Comparison of ENCODE assay signal across 8 mouse cellular contexts in the genomic region with DNA sequence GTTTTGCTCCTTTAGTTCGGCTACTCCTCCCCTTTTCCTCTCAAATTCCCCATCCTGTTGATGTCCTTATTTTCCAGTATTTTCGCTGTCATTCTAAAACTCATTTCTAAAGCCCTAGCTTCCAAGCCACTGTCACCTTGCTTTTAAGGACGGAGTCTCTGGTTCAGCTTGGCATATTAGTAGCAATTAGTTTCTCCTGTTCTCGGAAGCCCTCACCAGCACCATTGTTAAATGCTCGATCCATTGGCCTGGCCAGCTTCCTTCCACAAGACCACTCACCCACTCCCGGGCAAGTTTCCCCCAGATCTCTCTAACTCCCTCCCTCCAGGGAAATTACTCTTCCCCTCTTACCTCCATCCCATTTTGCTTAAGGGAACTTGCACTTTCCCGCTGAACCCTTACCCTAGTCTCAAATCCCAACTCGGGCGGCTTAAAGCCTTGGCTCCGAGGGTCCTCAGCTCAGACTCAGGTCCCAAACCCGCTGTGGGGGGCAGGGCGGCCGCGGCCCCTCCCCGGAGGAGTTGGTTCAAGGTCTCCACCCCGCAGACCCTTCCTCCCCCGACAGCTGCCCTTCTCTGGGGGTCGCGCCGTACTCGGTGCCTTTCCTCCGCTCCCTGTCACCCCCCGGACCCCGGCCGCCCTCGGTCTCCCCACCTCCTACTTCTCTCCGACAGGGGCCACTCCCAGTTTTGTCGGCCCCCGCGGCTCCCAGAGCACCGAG. TPM values are rescaled to one million over a fixed set of nuclear protein-coding genes. Genes with fewer than 3 reads are reported as not detected.
A peak's percentile ranks its signal among the peaks of the same experiment; 100 is the strongest.
DNase-seq lines count a peak whose midpoint lies in the region; ATAC-seq and TF ChIP-seq lines count a peak whose summit lies in the region.

No protein-coding gene starts in this region.

- no peak for ATAC-seq in forebrain, postnatal 0 days
- ATAC-seq in intestine, embryonic 15.5 days = no peak
- no peak for ATAC-seq in stomach, embryonic 16.5 days (ENCODE audit: insufficient read depth, low FRiP score)
- ATAC-seq in erythroid progenitor cell, adult 5-6 weeks (replicated peaks; ENCODE audit: low FRiP score, poor library complexity, severe bottlenecking) = no peak

- no peak for TF ChIP-seq CTCF in forebrain, postnatal 0 days (IDR thresholded peaks at IDR 0.05; ENCODE audit: low read depth)

- no peaks in the 10 kb centered on the region for H3K36me3 ChIP-seq in forebrain, postnatal 0 days (ENCODE audit: insufficient read depth)
- H3K36me3 ChIP-seq in intestine, embryonic 15.5 days = no peaks in the 10 kb centered on the region
- no peaks in the 10 kb centered on the region for H3K36me3 ChIP-seq in stomach, embryonic 16.5 days (ENCODE audit: control insufficient read depth, insufficient read depth, low read length)

- H3K4me3 ChIP-seq in forebrain, postnatal 0 days (ENCODE audit: low read depth, low read length) = peak overlapping the region; percentile 95
- peak overlapping the region; percentile 94 for H3K4me3 ChIP-seq in intestine, embryonic 15.5 days (replicated peaks)
- H3K4me3 ChIP-seq in stomach, embryonic 16.5 days (replicated peaks; ENCODE audit: low read length) = peak overlapping the region; percentile 96

- H3K9me3 ChIP-seq in forebrain, postnatal 0 days (ENCODE audit: low read length) = no peaks in the 10 kb centered on the region
- no peaks in the 10 kb centered on the region for H3K9me3 ChIP-seq in intestine, embryonic 15.5 days
- no peaks in the 10 kb centered on the region for H3K9me3 ChIP-seq in stomach, embryonic 16.5 days (replicated peaks; ENCODE audit: control insufficient read depth, low read length)

- H3K9ac ChIP-seq in forebrain, postnatal 0 days = peak overlapping the region; percentile 62
- H3K9ac ChIP-seq in intestine, embryonic 15.5 days = peak overlapping the region; percentile 93
- peak overlapping the region; percentile 95 for H3K9ac ChIP-seq in stomach, embryonic 16.5 days (ENCODE audit: low read length)

- H3K4me1 ChIP-seq in forebrain, postnatal 0 days (ENCODE audit: insufficient read depth) = peaks cover 6% of the 10 kb centered on the region; the same call in 1 of the 2 replicates
- H3K4me1 ChIP-seq in intestine, embryonic 15.5 days (replicated peaks) = peaks cover 9% of the 10 kb centered on the region
- peaks cover 8% of the 10 kb centered on the region; the same call in 1 of the 2 replicates for H3K4me1 ChIP-seq in stomach, embryonic 16.5 days (ENCODE audit: control insufficient read depth, insufficient read depth, low read length)

- H3K4me2 ChIP-seq in forebrain, postnatal 0 days (ENCODE audit: low read depth) = peak overlapping the region; percentile 94
- peak overlapping the region; percentile 84 for H3K4me2 ChIP-seq in intestine, embryonic 15.5 days (replicated peaks)
- peak overlapping the region; percentile 83 for H3K4me2 ChIP-seq in stomach, embryonic 16.5 days (ENCODE audit: low read depth, low read length)

- H3K27me3 ChIP-seq in forebrain, postnatal 0 days (ENCODE audit: insufficient read depth, low read length) = no peaks in the 10 kb centered on the region
- H3K27me3 ChIP-seq in intestine, embryonic 15.5 days (replicated peaks) = no peaks in the 10 kb centered on the region
- H3K27me3 ChIP-seq in stomach, embryonic 16.5 days (ENCODE audit: control insufficient read depth, insufficient read depth, low read length) = no peaks in the 10 kb centered on the region

- DNase-seq in right cerebral cortex, postnatal 10 days (ENCODE audit: low spot score in 2 of 2) = peak; percentile 43 to 50
- no peak for DNase-seq in right cerebral cortex, adult 2 months (ENCODE audit: low spot score in 2 of 2)
- peak; percentile 8 for DNase-seq in c-Kit-negative CD71-positive TER-119-positive erythroid progenitor cells, embryonic 14.5 days (ENCODE audit: low read depth, low spot score)
- peak; percentile 7 for DNase-seq in forebrain, postnatal 0 days
- peak; percentile 19 for DNase-seq in lung, postnatal 14 days

- peak overlapping the region; percentile 37 for H3K27ac ChIP-seq in forebrain, postnatal 0 days (ENCODE audit: low read depth, low read length)
- peak overlapping the region; percentile 92 for H3K27ac ChIP-seq in intestine, embryonic 15.5 days
- H3K27ac ChIP-seq in stomach, embryonic 16.5 days (ENCODE audit: low read length) = peak overlapping the region; percentile 92

- 1% methylated on average over 31 of the region's 31 CpGs for WGBS in forebrain, postnatal 0 days
- 1% methylated on average over 31 of the region's 31 CpGs for WGBS in intestine, embryonic 15.5 days
- under 1% methylated on average over 31 of the region's 31 CpGs for WGBS in stomach, embryonic 16.5 days

RNA-seq across cellular contexts. Expression of a gene that starts 0.9 kb away (rescaled TPM):
- 8.6 and 12.4 TPM in 2 replicates for total RNA-seq in forebrain, postnatal 0 days (2014; rRNA removed)
- 7.0 and 9.0 TPM in 2 replicates for polyA plus RNA-seq in forebrain, postnatal 0 days (2015; fragmentation: Nextera tagmentation; extraction: Ambion mirVana)
- polyA plus RNA-seq in intestine, embryonic 15.5 days (2015; fragmentation: Nextera tagmentation; extraction: Ambion mirVana) = 34.4 and 35.9 TPM in 2 replicates
- 37.6 and 41.3 TPM in 2 replicates for polyA plus RNA-seq in stomach, embryonic 16.5 days (2015; fragmentation: Nextera tagmentation; extraction: Ambion mirVana)
- total RNA-seq in erythroid progenitor cell, adult 5-6 weeks (2015; ENCODE audit: low replicate concordance) = 8.6 and 12.6 TPM in 2 replicates
- 18.7 and 31.4 TPM in 2 replicates for total RNA-seq in erythroid progenitor cell, adult 5-6 weeks (2017; ENCODE audit: low replicate concordance)

RNA-seq across cellular contexts. Expression of a gene that starts 29.5 kb away (rescaled TPM):
- total RNA-seq in forebrain, postnatal 0 days (2014; rRNA removed) = 22.3 and 25.2 TPM in 2 replicates
- polyA plus RNA-seq in forebrain, postnatal 0 days (2015; fragmentation: Nextera tagmentation; extraction: Ambion mirVana) = 12.7 and 13.1 TPM in 2 replicates
- polyA plus RNA-seq in intestine, embryonic 15.5 days (2015; fragmentation: Nextera tagmentation; extraction: Ambion mirVana) = 17.5 and 18.3 TPM in 2 replicates
- 4.8 and 5.8 TPM in 2 replicates for polyA plus RNA-seq in stomach, embryonic 16.5 days (2015; fragmentation: Nextera tagmentation; extraction: Ambion mirVana)
- 6.7 TPM in 1 of 2 replicates, not detected in the other for total RNA-seq in erythroid progenitor cell, adult 5-6 weeks (2015; ENCODE audit: low replicate concordance)
- total RNA-seq in erythroid progenitor cell, adult 5-6 weeks (2017; ENCODE audit: low replicate concordance) = 2.0 and 2.2 TPM in 2 replicates

Comparison
In these comparisons a context has a peak if more than half of its experiments do, and no peak if none do; other contexts are left out.
1. DNase-seq: peak in right cerebral cortex, postnatal 10 days (2 of 2), c-Kit-negative CD71-positive TER-119-positive erythroid progenitor cells, embryonic 14.5 days (single experiment), forebrain, postnatal 0 days (single experiment) and lung, postnatal 14 days (single experiment); none in right cerebral cortex, adult 2 months (0 of 2).
2. H3K27ac ChIP-seq: peak in every context shown above with its lines; median percentile 92 in intestine, embryonic 15.5 days; 92 in stomach, embryonic 16.5 days; 37 in forebrain, postnatal 0 days.
3. Peak in every context shown above with its lines, with median percentiles within 50 percentile points of each other: H3K4me2 ChIP-seq, H3K4me3 ChIP-seq and H3K9ac ChIP-seq.